Mouse (Mus musculus) spleen, adult 2 months (tissue): ENCODE data around the gene Nuak1.

Experiments used
- CTCF ChIP-seq: fragments of 200-500 bp; IDR thresholded peaks from 2 replicates; pipeline ENCODE4 v1.5.1; 2011; ENCODE audit warnings: mild to moderate bottlenecking, inconsistent platforms; ENCODE audit not compliant: insufficient read depth, insufficient read length, insufficient replicate concordance; ENCODE audit errors: extremely low read depth
- POLR2A ChIP-seq: fragments of 200-500 bp; IDR thresholded peaks from 2 replicates; pipeline ENCODE4 v1.6.1; 2011; ENCODE audit warnings: low read depth, low read length, inconsistent platforms

- no peak for TF ChIP-seq CTCF
- no peak for TF ChIP-seq POLR2A
Observed at GRCm38 (mm10) chr10:84354323-84354722, 86.1 kb downstream of the Nuak1 start.
